Mouse (Mus musculus) T-helper 2 cell (primary cell): Measurements from ENCODE around the gene Six6.

ENCODE experiments used
- in situ Hi-C: fragments of 300-600 bp; cut with MboI, MseI; formaldehyde crosslinking; loops from one replicate; pipeline ENCODE4 v1.15.1; 2025; ENCODE audit warnings: high pct_unique_total_duplicates

The Six6 gene

DNA sequence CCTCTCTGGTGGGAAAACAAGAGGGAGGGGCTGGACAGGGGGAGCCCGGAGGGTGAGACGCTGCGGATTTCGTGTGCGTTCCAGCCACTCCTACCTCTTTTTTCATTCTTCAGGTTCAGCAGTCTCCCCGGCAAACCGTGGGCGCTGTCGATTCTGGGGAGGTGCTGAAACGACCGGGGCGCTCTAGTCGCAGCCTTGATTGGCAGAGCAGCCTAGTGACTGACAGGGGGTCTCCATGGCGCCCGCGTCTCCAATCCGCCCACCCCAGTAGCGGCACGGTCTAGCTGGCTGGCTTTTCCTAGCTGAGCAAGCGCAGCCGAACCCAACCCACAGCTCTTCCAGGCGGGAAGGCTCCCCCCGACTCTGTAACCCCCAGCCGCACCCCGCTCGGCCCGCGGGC, at the start of gene Six6:
Six6 (plus strand) TSS at position 277 of the 400 bp plus-strand sequence.
- in situ Hi-C loops = no loop called here

DNA sequence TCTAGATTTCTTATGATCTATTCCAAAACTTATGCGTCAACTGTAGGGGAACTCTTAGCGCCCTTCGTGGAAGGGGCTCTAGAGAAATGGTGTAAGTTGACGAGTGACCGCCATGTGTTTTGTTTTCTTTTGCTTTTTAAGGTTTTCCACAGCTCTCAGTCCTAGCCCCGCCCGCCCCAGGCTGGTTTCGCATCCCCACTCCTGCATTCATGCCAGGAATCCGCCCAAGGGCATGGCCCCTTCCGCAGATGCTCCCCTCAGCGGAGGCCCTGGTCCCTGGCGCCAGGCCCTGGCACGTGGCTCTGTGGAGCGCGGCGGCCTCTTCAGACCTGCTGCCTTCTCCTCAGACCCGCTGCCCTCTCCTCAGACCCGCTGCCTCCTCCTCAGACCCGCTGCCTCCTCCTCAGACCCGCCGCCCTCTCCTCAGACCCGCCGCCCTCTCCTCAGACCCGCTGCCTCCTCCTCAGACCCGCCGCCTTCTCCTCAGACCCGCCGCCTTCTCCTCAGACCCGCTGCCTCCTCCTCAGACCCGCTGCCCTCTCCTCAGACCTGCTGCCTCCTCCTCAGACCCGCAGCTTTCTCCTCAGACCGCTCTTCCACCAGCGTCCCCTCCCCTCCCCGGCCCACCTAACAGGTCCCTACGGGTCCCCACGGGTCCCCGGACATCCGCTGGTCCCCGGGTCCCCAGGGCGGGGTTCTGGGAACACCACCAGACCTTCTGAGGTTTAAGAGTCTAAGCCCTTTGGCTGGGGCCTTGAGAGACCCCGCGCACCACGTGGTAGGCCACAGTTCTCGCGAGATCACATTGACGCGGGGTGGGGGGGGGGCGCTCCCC, 22.3 kb upstream of the Six6 start:
- in situ Hi-C loops = no loop called here

DNA sequence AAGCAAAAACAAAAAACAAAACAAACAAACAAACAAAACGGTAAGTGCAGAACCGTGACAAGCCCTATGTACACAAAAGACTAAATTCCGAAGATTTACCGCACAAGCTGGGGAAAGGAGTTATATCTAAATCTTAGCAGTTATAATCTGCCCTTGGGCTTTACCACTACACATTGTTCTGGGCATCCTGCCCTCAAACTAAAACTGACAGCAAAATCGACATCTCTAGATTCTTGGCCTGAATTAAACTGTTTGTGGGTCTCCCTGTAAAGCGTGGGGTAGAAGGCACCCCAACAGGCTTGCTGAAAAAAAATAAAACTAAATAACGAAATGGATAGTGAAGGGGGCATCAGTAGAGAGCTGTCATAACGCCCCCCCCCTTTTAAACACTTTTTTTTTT, 2.9 kb upstream of the Six6 start:
- in situ Hi-C loops = no loop called here

DNA sequence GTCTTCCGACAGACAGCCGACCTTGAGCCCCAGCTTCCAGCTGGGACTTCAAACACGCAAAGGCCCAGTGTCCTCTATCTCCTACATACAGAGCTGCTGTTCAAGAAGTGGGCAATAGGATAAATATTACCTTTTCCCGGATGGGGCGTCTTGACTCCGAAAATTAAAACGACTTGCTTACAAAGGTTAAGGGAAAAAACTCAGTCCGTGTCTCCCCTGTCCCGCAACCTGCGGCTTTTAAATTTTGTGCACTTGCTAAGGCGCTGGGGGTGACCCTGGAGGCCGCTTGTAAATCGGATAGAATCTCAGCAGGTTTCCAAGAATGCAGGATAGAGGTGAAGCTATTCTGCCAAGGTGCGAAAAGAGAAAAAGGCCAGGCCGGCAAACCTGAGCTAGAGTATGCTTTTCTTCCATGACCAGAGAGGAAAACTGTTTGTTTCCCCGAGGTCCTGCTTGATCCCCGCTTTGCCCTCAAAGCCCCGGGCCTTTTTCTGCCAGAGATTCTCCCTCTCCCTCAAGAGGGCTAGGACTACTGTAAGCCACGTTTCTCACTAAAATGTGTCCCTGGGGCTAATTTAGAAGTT, 2.1 kb upstream of the Six6 start:
- in situ Hi-C loops = no loop called here

DNA sequence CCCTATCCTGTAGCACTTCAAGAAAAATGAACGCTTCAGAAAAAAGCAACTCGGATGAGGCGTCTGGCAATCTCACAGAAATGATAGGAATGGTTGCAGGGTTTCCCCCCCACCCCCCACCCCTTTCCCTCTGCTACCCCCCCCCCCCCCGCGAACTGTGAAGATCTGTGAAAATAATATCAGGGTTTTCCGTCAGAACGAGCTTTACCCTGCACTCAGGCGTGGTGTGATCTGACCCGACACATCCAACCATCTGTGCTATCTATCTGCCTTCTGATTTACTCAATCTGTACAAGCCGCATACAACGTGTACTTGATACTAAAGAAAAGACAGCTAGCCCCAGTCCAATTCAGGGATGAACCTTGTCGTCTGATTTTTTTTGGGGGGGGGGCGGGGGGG, 1.5 kb upstream of the Six6 start:
- in situ Hi-C loops = no loop called here

DNA sequence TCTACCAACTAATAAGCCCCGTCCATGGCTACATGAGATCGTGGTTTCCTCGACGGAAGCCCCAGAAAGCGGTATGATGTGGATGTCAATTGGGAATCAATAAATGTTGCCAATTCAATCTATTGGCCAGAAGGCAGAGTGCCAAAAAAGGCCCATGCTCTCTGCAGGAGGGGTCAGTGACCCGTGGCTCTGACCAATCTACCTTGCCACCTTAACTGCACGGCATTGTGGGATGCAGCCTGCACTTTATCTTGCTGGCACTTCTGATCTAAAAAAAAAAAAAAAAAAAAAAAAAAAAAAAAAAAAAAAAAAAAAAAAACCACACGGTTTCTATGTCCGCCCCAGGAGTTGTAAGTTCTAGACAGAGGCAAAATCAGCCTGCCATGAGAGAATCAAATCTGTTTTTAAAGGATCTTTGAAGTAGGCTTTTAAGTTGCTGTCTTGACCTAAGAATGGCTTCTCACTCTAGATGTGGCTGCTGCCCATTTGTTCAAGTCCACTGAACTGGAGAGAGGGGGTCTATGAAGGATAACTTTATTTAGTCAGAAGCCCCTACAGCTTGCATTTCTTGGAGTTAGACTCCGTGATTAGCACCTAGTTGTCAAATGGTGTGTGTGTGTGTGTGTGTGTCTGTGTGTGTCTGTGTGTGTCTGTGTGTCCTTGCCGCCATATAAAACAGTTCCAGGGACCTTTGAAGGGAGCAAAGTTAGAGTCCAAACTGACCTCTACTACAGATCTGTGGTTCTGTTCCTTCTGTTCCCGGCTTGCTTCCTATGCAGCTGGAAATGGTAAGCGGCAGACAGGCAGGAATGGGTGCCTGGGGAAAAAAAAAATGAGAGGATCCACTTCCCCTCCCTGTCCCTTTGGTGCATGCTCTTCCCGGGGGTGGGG, 847 bp upstream of the Six6 start:
- in situ Hi-C loops = no loop called here

DNA sequence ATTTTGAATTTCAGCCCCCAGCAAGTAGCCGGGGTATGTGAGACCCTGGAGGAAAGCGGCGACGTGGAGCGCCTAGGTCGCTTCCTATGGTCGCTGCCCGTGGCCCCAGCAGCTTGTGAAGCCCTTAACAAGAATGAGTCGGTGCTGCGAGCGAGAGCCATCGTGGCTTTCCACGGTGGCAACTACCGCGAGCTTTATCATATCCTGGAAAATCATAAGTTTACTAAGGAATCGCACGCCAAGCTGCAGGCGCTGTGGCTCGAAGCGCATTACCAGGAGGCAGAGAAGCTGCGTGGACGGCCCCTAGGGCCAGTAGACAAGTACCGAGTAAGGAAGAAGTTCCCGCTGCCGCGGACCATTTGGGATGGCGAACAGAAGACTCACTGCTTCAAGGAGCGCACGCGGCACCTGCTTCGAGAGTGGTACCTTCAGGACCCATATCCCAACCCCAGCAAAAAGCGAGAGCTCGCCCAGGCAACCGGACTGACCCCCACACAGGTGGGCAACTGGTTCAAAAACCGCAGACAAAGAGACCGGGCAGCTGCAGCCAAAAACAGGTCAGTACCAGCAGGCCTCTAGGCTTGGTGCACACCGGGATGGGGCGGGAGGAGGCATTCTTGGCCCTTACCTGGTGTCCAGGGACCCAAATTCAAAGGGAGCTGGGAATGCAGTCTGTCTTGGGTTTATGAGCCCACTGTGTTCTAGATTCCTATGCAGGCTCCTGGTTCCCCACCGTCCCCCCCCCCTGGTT, 554 bp downstream of the Six6 start, which contains the start of gene 4930447C04Rik:
4930447C04Rik (minus strand) TSS at position 704 of the 751 bp plus-strand sequence.
- in situ Hi-C loops = no loop called here

DNA sequence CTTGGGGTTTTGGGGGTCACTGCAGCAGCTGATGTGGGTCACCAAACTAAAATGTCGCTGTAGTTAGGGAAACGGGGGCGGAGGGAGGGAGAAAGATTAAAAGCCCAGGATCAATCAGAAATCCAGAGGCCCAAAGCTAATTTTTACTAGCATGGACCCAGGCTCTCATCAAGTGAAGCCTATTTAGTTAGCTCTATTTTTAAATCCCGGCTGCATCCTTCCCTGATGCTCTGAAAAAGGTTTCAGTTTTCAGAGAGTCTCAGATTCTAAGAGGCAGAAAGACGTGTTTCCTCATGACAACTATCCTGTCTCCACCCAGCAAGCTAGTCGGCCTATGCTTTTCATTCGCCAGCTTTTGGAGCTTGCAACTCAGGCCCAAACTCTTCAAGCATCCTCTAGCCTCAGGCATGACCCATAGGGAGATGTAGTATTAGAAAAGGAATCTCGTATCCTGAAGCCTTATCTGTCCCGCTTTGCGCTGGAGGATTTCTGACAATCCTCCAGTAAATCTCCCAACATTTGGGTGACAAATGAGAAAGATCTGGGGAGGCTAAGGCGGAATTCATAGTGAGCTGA, 1.2 kb downstream of the Six6 start:
- in situ Hi-C loops = no loop called here

DNA sequence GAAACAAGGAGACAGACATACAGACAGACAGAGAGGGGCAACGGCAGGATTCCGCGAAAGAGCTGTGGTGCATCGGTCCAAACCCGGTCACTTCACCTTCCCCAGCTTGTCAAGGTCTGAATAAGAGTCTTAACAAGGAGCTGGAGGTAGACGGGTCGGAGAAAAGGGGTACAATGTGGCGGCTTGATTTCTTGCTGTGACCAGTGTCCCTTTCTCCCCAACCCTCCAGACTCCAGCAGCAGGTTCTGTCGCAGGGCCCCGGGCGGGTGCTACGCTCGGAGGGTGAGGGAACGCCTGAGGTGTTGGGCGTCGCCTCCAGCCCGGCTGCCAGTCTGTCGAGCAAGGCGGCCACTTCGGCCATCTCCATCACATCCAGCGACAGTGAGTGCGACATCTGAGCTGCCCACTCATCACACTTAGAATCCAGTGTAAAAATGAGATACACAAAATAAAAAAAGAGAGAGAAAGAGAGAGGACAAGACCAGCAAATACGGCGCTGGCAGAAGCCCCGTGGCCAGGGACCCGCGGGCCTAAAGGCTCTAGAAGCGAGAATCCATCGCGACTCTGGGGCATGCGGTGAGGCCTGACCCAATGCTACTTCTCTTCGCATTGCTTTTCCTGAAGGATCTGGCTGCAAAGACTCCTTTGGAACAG, 1.8 kb downstream of the Six6 start:
- in situ Hi-C loops = no loop called here

DNA sequence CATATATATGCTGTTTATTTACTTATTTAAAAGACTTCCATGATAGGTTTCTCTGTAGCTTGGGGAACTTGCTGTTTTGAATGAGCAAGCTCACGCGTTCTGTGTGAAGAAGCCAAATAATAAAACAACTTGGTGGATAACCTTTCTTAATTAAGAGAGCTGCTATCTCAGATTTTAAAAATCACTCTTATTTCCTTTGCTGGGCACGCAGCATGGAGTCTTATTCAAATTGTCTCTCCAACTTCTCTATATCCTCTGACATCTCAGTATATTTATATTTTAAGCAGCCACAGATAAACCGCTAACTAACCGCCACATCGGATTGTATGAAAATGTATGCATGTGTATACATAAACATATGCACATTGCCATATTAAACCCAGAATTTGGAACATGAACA, 2.5 kb downstream of the Six6 start:
- in situ Hi-C loops = no loop called here

DNA sequence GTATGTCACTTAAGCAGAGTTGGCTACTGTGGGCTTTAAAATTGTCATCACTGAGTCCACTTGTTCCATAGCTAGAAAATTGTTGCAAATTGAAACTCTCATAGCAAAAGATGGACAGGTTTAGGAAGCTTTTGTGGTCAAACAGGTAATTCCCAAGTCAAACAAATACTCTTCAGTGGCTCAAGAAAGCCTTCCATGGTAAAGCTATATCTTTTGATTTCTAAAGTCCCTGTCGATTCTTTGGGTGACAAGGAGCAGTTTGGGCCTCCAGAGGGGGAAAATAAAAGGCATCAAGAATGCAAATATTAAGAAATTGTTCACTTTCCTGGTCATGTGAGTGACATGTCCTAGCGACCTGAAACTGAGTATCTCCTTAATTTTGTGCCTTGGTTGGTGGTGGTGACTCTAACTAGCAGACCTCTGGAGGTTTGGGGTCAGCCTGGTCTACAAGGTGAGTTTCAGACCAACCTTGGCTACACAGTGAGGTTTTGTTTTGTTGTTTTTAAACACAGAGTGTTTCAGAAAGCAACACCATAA, 4.0 kb downstream of the Six6 start:
- in situ Hi-C loops = no loop called here

DNA sequence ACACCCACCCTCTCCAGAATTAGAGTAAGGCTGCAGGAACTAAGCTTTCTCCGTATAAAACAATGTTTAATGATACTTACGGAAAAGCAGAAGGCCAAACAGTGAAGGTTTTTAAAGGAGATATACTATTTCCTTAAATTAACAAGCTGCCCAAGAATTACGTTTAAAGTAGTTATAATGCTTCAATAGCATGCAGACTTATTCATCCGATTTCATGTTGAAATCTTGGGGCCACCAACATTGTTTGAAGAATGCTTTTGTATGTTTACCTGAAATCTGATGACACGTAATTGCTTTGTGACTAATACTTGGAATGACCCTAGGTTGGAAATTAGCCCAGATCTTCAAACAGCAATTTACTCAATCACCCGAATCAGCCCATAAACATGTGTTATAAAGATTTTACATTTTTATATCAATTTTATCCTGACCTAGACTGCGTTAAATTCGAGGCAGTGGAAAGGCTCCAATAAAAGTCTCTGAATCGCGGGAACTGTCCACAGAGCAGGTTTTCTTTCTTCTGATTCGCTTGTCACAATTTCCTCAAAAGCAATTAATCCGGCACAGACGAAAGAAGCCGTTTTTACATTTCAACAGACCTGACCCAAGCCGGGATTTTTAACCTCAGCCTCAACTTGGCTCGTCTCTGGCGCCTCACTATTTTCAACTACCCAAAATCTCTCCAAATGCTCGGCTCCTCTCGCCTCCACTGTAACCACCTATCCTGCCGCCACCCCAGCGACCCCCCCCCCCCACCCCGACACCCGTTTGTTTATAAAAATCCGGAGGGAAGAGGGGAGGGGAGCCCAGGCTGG, 4.9 kb downstream of the Six6 start:
- in situ Hi-C loops = no loop called here

DNA sequence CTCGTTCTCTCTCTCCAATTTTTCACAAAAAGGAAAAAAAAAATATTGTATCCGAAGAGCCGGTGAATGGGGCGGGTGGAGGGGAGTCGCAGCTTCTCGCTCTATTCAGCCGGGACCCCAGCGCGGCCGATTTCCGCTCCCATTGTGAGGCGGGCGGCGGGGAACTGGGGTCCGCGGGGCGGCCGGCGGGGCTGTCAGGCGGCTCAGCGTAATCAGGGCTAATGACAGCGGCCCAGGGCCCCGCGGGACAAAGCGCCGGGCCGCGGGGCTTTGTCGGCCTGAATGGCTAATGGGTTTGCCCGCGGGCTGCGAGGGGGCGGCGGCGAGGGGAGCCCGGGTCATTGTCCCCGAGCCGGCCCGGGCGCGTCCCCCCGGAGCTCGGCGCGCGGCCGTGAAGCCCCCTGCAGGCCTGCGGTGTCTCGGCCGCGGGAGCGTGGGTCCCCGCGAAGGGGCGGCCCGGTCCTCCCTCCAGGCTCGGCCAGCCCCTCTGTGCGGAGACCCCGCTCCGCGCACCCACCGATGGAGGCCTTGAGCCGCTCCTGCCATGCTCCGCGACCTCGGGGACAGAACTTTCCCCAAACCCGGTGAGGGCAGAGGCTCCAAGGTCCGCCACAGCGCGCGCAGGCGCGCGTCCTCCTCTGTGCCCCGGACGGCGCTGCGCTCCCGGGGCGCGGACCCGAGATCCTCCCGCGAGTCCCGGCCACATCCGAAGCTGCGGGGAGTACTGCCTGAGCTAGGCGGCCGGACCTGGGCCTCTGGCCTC, 5.8 kb downstream of the Six6 start:
- in situ Hi-C loops = no loop called here

DNA sequence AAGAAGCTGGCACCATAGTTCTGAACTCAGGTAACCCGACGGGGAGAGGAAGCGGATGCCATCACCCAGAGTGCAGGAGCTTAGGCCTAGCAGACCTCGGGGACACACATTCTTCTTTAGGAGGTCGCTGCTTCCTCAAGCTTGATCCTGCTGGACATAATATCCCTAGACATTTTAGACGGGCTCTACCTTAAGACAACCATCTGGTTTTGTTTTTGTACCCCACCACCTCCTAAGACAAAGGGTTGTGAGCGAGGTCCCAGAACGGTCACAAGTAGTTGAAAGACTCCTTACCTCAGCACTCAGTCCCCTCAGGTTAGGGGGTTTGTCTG, 6.3 kb downstream of the Six6 start:
- in situ Hi-C loops = no loop called here

DNA sequence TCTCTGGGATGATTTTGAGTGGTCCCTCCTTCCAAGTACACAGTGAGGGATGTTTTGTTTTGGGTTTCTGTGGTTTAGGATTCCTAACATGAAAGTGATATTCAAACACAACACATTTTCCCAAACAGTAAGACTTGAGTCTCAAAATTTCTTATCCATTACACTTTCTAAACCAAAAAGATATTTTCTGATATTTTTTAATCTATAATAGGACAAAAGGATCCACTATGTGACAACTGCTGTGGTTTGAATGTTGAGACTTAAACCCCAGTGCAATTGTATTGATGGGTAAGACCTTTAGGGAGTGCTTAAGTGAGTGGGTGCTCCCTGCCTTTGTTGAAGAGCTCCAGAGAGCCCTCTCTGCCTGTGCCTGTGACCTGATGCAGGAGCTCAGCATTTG, 7.1 kb downstream of the Six6 start:
- in situ Hi-C loops = no loop called here

DNA sequence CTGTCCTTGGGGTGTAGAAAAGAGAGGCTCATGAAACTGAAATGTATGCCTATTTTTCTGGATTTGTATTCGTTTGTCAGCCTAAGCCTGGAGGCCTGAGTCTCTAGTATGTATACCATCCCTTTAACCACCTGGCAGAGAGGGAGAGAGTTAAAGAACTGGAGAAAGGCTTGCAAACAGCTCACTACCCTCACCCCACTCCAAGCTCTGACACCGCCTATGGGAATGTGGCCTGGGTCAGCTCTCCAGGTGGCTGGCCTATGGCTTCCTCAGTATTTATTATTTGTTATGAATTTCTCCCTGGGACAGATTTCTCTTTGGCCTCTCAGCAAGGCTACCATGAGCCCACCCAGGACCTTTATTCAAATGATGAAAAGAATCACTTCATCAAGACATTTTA, 7.6 kb downstream of the Six6 start:
- in situ Hi-C loops = no loop called here

DNA sequence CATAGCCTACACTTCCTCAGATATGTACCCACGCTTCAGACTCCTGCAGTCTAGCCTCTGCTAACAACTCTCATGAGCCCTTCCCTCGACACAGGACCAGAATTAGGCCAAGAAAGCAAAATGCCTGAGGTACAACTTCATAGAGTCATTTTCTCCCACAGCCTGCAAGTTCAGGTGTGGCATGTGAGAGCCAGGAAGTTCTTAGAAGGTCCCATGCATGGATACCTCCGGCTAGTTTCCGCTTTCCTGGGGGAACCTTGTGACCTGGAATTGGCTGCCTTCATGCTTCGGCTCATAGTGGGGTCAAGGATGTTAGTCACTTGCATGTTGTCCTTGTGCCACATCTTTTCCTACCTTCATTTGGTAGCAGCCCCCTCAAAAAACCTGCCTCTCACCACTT, 13.4 kb downstream of the Six6 start:
- in situ Hi-C loops = no loop called here

DNA sequence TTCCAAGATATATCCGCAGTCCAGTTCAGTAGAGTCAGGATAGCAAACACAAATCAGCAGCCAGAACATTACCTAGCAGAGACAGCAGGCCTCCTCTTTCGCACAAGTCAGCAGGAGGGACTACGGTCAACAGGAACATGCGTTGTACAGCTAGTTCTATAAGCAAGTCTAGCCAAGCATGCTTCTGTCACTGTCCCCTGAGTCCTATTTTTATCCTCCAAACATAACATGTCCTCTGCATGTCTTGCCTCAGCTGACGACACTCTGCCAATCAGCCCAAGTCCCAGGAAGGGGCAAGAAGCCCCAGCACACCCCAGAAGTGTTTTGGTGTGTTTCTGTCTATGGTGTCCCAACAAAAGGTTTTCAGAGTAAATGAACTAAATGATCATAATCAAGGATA, 14.2 kb downstream of the Six6 start:
- in situ Hi-C loops = no loop called here

DNA sequence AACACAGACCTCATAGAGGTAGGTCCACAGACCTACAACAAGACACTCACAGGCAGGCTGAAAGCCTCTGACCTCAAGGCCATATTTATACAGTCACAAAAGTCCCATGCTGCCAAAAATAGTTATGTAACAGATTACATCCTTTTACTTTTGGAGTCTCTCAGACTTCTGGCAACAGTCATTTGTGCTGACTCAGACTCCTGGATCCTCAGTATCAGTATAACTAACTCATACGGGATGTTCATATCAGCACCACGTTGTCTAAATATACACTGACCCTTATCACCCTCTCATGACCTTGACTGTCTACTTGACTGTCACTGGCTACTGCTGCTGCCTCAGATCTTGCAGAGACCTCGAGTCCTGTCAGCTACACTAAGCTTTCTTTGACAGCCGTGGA, 15.2 kb downstream of the Six6 start:
- in situ Hi-C loops = no loop called here
